Mouse (Mus musculus): ENCODE results near the gene Mark3. TPM values are rescaled to one million over a fixed set of nuclear protein-coding genes. Genes with fewer than 3 reads are reported as not detected.
"Not testable (repeated sequence)": the region's sequence is repeated elsewhere in the genome, so short reads cannot be mapped to it uniquely, and the experiment has no call there.

The Mark3 gene
- polyA plus RNA-seq, 1 experiment, result 42.1 TPM

- H3K4me2 ChIP-seq (ENCODE audit: low read depth), result no peak overlapping the region
- peaks cover 30% of the 10 kb centered on the region for H3K36me3 ChIP-seq (ENCODE audit: control insufficient read depth, insufficient read depth)
- no peak for TF ChIP-seq POLR2AphosphoS2 (IDR thresholded peaks at IDR 0.05; ENCODE audit: insufficient read length, low read depth)
- no peak for TF ChIP-seq MAX (IDR thresholded peaks at IDR 0.05; ENCODE audit: low read depth)
These were observed 25.6 kb upstream of the Mark3 start for GRCm38 (mm10) chr12:111548555-111549289.

GRCm38 (mm10) chr12:111550679-111551078, 23.6 kb upstream of the Mark3 start:
- TF ChIP-seq MYOG (IDR thresholded peaks at IDR 0.05; ENCODE audit: control insufficient read depth in 1 of 3, insufficient read depth in 1 of 3, insufficient read length in 2 of 3, low read depth in 2 of 3) (no peak), SRF (IDR thresholded peaks at IDR 0.05; ENCODE audit: control insufficient read depth, insufficient read length, low read depth) (no peak)
- Histone ChIP-seq H3K4me3 (no peak overlapping the region), H3K4me2 (ENCODE audit: low read depth) (no peak overlapping the region)

More at GRCm38 (mm10) chr12:111548555-111549289, 25.6 kb upstream of the Mark3 start:
- no peak overlapping the region for H3K4me3 ChIP-seq
- no peak overlapping the region for H3ac ChIP-seq (ENCODE audit: control insufficient read depth, insufficient read length)
- H3K27me3 ChIP-seq (ENCODE audit: control insufficient read depth, insufficient read depth, insufficient read length), result no peaks in the 10 kb centered on the region
- peaks cover under 1% of the 10 kb centered on the region for H3K79me2 ChIP-seq (ENCODE audit: control insufficient read depth, insufficient read depth)

GRCm38 (mm10) chr12:111552342-111552741, 22.0 kb upstream of the Mark3 start:
- no peak overlapping the region for H3K4me3 ChIP-seq
- H3K27me3 ChIP-seq (ENCODE audit: control insufficient read depth, insufficient read depth, insufficient read length), result no peaks in the 10 kb centered on the region
- no peak overlapping the region for H3K4me2 ChIP-seq (ENCODE audit: low read depth)
- no peak overlapping the region for H3ac ChIP-seq (ENCODE audit: control insufficient read depth, insufficient read length)
- peaks cover 1% of the 10 kb centered on the region for H3K36me3 ChIP-seq (ENCODE audit: control insufficient read depth, insufficient read depth)
- no peaks in the 10 kb centered on the region for H3K79me2 ChIP-seq (ENCODE audit: control insufficient read depth, insufficient read depth)
- TF ChIP-seq REST (IDR thresholded peaks at IDR 0.05; ENCODE audit: insufficient read depth, insufficient read length) (no peak), SRF (IDR thresholded peaks at IDR 0.05; ENCODE audit: control insufficient read depth, insufficient read length, low read depth) (no peak), MYOD1 (IDR thresholded peaks at IDR 0.05; ENCODE audit: control insufficient read depth in 1 of 3, insufficient read length in 2 of 3, low read depth in 2 of 3) (no peak), TCF3 (IDR thresholded peaks at IDR 0.05; ENCODE audit: insufficient read length, low read depth) (no peak), USF1 (IDR thresholded peaks at IDR 0.05; ENCODE audit: low read depth) (no peak), MAX (IDR thresholded peaks at IDR 0.05; ENCODE audit: low read depth) (no peak), MYOG (IDR thresholded peaks at IDR 0.05; ENCODE audit: control insufficient read depth in 1 of 3, insufficient read depth in 1 of 3, insufficient read length in 2 of 3, low read depth in 2 of 3) (no peak), E2F4 (IDR thresholded peaks at IDR 0.05; ENCODE audit: insufficient read depth) (no peak), TCF12 (IDR thresholded peaks at IDR 0.05; ENCODE audit: insufficient read depth, poor library complexity, severe bottlenecking) (no peak)

More at GRCm38 (mm10) chr12:111550679-111551078, 23.6 kb upstream of the Mark3 start:
- H3K27me3 ChIP-seq (ENCODE audit: control insufficient read depth, insufficient read depth, insufficient read length), result no peaks in the 10 kb centered on the region
- no peaks in the 10 kb centered on the region for H3K79me2 ChIP-seq (ENCODE audit: control insufficient read depth, insufficient read depth)
- peaks cover 17% of the 10 kb centered on the region for H3K36me3 ChIP-seq (ENCODE audit: control insufficient read depth, insufficient read depth)
- H3ac ChIP-seq (ENCODE audit: control insufficient read depth, insufficient read length), result no peak overlapping the region

GRCm38 (mm10) chr12:111555357-111555756, 19.0 kb upstream of the Mark3 start:
- Histone ChIP-seq H3K36me3 (ENCODE audit: control insufficient read depth, insufficient read depth) (no peaks in the 10 kb centered on the region), H3K27me3 (ENCODE audit: control insufficient read depth, insufficient read depth, insufficient read length) (no peaks in the 10 kb centered on the region), H3ac (ENCODE audit: control insufficient read depth, insufficient read length) (no peak overlapping the region), H3K4me3 (no peak overlapping the region), H3K79me2 (ENCODE audit: control insufficient read depth, insufficient read depth) (no peaks in the 10 kb centered on the region), H3K4me2 (ENCODE audit: low read depth) (no peak overlapping the region)
- no peak for TF ChIP-seq TCF12 (IDR thresholded peaks at IDR 0.05; ENCODE audit: insufficient read depth, poor library complexity, severe bottlenecking)
- no peak for TF ChIP-seq POLR2A (IDR thresholded peaks at IDR 0.05; ENCODE audit: insufficient read length, low read depth)
- no peak for TF ChIP-seq CEBPB (IDR thresholded peaks at IDR 0.05; ENCODE audit: insufficient read depth, poor library complexity, severe bottlenecking)
- no peak for TF ChIP-seq USF1 (IDR thresholded peaks at IDR 0.05; ENCODE audit: low read depth)
- TF ChIP-seq MAX (IDR thresholded peaks at IDR 0.05; ENCODE audit: low read depth), result no peak
- no peak for TF ChIP-seq POLR2AphosphoS2 (IDR thresholded peaks at IDR 0.05; ENCODE audit: insufficient read length, low read depth)
- no peak for TF ChIP-seq MYOD1 (IDR thresholded peaks at IDR 0.05; ENCODE audit: control insufficient read depth in 1 of 3, insufficient read length in 2 of 3, low read depth in 2 of 3)
- TF ChIP-seq REST (IDR thresholded peaks at IDR 0.05; ENCODE audit: insufficient read depth, insufficient read length), result no peak
- no peak for TF ChIP-seq SRF (IDR thresholded peaks at IDR 0.05; ENCODE audit: control insufficient read depth, insufficient read length, low read depth)
- no peak for TF ChIP-seq MYOG (IDR thresholded peaks at IDR 0.05; ENCODE audit: control insufficient read depth in 1 of 3, insufficient read depth in 1 of 3, insufficient read length in 2 of 3, low read depth in 2 of 3)
- no peak for TF ChIP-seq E2F4 (IDR thresholded peaks at IDR 0.05; ENCODE audit: insufficient read depth)
- no peak for TF ChIP-seq TCF3 (IDR thresholded peaks at IDR 0.05; ENCODE audit: insufficient read length, low read depth)

- not testable (repeated sequence) for H3K4me2 ChIP-seq (ENCODE audit: low read depth); H3K27me3 ChIP-seq (ENCODE audit: control insufficient read depth, insufficient read depth, insufficient read length); H3K79me2 ChIP-seq (ENCODE audit: control insufficient read depth, insufficient read depth); H3ac ChIP-seq (ENCODE audit: control insufficient read depth, insufficient read length); H3K36me3 ChIP-seq (ENCODE audit: control insufficient read depth, insufficient read depth); H3K4me3 ChIP-seq
These were observed 18.4 kb upstream of the Mark3 start for GRCm38 (mm10) chr12:111555893-111556292.

All from myocyte (in vitro differentiated cells).